Mouse (Mus musculus): ENCODE measurements around the gene Cacul1.

Gene Cacul1

DNA sequence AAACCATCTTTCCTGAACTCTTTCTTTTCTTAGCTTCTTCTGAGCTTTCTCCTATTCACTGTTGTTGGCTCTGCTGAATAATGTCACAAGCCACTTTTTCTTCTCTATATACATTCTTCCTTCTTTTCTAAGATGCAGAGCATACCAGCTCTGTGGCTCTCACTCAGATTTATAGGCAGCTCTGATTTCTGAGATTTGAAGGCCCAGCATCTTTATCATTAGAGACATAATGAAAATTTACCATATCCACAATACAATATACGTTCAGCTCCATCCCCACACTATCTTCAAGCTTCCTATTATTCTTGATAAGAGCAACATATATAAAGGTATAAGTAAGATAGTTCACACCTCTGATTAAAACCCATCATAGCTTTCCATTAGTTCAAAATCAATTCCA, 50.7 kb downstream of the Cacul1 start:
- no peak for DNase-seq (ENCODE audit: low spot score in 2 of 2)

DNA sequence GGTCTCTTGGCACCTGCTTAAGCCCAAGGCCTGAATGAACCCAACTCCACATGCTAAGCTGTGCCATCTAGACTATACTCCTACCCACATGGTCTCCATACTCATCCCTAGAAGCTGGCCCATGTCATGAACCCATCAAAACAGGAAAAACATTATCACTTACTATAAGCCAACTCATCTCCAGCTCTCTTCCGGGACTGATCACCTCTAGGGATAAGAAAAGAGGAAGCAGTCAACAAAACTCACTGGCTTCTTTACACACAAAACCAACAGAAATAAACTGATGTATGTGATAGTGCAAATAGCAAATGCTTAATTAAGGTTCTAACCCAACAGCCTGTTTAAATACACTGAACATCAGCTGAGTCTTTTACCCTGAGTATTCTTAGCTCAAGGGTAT, 51.5 kb downstream of the Cacul1 start:
- no peak for DNase-seq (ENCODE audit: low spot score in 2 of 2)

DNA sequence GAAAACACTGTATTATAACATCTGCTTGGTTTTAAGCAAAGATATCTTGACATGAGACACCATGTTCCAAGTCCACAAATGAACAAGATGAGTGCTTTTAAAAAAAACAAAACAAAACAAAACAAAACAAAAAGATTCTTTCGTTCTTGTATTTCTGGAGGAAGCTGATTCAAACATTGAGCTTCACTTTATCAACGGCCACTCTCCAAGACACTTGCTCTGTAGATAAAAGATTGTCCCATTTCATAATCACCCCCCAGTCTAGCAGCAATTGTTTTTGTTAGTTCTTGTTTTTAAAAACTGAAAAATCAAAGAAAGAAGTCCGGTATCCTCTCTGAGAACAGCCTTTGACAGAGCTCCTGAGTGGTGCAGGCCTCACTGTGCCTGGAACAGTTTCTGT, 52.2 kb downstream of the Cacul1 start:
- no peak for DNase-seq (ENCODE audit: low spot score in 2 of 2)

DNA sequence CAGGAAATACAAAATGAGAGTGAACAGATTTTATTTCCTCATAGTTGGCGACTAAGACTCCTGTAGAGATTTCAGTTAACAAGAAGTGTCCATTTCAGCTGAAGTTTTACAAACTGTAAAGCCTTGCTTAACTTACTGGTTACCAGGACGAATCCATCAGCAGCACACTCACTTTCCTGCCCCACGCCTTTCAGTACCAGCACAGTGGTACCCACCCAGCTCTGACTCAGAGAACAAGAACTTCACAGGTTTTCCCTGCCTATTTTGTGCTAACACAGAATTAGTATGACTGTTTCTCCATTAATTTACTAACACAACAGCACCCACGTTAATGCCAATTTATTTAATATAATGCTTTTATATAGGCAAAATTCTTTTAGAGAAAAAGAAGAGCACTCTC, 53.9 kb downstream of the Cacul1 start:
- no peak for DNase-seq (ENCODE audit: low spot score in 2 of 2)

DNA sequence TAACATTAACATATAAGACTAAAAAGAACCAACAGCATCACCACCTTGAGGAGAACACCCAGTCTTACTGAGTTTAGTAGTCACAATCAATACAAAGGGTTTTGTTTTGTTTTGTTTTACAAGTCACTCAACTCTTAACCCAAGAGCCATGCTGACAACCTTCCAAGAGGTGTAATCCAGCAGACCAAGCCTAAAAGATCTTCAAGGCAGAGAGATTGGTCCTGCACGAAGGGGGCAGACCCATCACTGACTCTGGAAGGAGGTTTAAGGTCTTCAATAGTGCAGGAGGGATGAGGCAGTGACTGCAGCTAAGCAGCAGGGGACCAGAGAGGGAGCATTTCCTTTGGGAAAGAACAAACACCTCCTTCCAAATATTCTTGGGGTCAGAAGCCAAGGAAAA, 55.7 kb downstream of the Cacul1 start:
- no peak for DNase-seq (ENCODE audit: low spot score in 2 of 2)

DNA sequence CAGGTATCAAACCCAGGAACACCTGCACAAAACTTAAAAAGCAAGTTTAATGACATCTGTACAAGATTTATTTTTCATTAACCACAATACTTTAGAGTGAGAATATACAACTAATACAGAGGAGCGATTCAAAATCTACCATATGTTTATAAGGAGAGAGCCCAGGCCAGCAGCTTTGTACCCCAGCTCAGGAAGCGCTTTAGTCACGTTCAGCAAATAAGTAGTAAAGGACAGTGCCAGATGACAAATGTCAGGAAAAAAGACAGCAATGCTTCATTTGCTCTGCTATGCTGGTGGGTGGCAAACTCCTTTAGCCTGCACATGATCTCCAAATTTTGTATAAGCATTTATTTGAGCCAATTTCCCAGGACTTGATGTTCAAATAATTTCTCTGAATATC, 56.1 kb downstream of the Cacul1 start:
- DNase-seq (ENCODE audit: low spot score in 2 of 2), result no peak

DNA sequence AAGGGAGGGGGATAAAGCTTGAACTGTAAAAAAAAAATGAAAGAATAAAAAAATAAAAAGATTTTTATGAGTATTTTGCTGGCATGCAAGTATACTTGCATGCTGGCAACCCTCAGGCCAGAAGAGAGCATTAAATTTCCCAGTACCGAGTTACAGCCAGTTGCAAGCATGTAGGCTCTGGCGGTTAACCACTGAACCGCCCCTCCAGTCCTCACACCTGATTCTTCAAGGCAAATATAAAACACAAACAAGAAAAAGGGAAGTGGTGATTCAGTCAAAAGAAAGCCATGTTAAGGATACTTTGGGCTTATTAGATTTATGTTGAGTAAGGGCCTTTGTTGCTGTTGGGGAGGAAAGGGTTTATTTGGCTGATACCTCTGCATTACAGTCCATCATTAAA, 60.7 kb downstream of the Cacul1 start:
- DNase-seq (ENCODE audit: low spot score in 2 of 2), result no peak

DNA sequence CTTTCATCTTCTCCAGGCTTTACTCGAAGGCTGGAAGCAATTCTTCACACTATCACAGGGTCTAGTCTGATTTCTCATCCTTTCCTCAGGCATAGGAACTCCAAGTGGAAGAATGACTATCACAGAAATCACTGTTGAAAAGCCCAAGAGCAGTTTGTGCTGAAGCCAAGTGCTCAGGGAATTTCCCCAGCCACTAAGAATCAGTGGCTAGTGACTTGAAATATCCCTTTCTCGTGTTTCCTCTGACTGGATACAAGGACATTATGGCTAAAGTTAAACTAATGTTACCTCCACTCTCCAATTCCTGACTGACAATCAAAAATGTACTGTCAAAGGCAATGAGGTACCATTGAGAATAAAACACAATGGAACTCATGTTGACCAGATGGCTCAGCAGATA, 65.8 kb downstream of the Cacul1 start:
- no peak for DNase-seq (ENCODE audit: low spot score in 2 of 2)

DNA sequence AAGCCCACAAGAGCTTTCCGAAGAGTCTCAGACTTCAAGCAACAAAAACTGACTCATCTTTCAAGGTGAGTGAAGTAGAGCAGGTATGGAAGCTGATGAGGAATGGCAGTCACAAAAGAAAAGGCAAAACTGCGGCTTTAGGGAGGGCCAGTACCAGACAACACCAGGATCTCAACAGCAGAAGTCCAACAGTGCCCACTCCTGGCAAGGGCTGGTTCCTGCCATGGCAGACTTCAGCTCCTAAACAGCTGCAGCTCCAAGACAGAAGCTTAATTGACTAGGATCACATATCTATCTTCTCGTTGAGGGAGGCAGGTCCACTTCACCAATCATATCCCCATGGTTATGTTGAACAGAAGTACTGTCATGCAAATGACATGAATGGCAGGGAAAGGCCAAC, 67.4 kb downstream of the Cacul1 start:
- no peak for DNase-seq (ENCODE audit: low spot score in 2 of 2)

DNA sequence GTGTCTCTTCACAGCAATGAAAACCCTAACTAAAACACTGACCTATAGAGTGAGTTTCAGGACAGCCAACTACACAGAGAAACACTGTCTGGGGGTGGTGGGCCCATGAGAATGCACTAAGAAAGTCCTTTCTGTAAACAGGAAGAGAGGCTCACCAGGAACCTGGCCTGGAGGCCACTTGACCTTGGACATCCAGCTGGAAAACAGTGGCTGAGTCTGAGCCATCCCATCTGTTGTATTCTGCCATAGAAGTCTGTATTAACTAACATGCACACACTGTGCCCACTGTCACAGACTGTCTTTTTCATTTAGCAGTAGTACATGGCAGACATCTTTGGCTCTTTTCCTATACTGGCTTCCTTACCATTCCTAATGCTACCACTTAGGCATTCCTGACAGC, 80.6 kb downstream of the Cacul1 start:
- DNase-seq (ENCODE audit: low spot score in 2 of 2), result no peak

DNA sequence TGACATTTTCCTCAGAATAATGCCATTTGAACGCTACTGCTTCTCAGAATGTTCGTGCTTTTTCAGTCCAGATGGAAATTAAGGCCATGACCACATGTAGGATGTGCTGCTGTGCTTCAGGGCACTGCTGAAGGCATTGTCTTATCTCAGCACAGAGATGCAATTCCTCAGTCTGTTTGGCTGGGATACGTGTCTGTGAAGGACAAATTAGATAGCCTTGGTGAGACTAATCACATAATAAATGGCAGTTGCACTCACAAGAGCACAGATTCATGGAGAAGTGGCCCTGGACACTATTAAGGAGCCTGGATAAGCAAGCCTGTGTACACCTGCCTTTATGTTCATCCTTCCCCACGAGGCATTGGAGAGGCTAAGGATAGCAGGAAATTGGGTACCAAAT, 83.7 kb downstream of the Cacul1 start:
- no peak for DNase-seq (ENCODE audit: low spot score in 2 of 2)

DNA sequence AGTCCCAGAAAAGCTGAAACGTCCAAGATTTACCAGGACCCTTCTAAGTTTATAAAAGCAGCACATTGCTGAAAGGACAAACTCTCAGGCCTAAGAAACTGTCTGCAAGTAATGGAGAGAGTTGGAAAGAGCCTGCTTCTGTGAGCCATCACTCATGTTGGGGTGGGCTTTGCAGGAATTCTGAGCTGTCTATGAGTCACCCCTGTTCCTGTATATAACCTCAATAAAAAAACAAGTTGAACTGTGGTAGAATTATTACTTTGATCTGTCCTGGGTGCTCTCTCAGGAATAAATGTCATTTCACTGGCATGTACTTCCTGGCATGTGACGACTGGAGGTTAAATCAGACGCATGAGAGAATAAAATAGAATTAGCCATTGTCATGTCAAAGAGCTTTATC, 85.1 kb downstream of the Cacul1 start:
- DNase-seq (ENCODE audit: low spot score in 2 of 2), result no peak

DNA sequence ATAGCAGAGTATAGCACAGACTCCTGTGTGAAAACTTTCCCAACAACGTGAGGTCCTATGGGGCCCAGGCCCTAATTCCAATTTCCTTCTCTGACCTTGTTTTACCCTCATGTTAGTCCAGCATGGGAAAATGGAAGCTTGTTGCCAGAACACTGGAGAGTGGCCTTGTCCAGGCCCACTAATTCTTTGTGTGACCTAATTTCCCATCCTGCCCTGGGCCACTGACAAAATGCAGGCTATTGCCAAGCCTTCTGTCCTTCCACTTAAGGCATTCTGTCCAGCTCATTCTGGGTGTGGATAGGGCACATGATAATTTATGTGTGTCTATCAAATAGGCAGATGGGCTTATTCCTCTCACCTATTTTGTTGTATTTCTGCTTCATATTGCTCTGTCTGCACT, 91.3 kb downstream of the Cacul1 start:
- DNase-seq (ENCODE audit: low spot score in 2 of 2), result no peak

DNA sequence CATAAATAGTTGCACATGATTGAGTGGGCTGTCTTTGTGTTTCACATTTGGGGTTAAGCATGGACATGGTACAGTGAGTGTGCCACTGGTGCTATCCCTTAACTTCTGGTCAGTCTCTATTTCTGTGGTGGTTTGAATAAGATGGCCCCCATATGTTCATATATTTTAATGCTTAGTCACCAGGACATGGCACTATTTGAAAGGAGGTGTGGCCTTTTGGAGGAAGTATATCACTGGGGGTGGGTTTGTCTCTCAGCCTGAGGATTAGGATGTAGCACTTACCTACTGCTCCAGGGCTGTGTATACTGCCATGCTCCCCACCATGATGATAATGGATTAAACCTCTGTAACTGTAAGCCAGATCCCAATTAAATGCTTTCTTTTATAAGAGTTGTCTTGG, 95.6 kb downstream of the Cacul1 start:
- DNase-seq (ENCODE audit: low spot score in 2 of 2), result no peak

DNA sequence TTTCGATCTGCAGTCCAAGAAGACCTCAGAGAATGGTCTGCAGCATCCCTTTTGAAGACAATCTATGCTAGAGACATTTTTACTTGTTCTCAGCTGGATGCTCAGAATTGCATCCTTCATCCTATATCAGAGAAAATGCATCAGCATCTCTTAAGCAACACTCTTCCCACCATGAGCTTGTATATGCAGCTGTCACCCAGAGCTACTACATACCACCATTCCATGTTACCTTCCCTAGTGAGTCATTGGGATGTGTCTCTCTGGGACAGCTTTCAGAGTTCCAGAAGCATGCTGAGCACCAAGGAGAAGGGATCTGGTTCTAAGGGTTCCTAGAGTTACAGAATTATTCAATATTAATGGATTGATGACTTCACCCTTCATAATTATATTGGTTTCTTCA, 102.0 kb downstream of the Cacul1 start:
- no peak for DNase-seq (ENCODE audit: low spot score in 2 of 2)

DNA sequence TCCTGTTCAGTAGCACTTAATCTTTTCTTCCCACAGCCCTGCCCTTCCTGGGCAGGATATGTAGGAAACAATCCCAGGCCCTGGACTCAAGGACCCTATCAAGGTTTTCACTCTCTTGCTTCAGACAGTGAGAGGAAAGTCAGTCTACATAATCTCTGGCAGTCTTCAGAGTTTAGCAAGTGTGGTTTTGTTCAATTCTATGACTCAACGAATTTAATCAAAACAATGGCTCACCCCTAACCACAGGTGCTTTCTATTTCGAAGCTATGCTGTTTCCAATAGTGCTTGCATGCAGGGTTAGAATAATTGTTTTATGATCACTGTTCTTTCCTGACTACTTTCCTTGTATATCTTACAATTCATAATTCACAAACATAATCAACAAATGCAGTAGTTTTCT, 103.0 kb downstream of the Cacul1 start:
- no peak for DNase-seq (ENCODE audit: low spot score in 2 of 2)
